Mouse (Mus musculus) hindbrain, postnatal 0 days (tissue): ENCODE measurements around the gene Gdpd2. TPM values are rescaled to one million over a fixed set of nuclear protein-coding genes. Genes with fewer than 3 reads are reported as not detected.

Source experiments
- ATAC-seq: fragments of 200-750 bp; cut with Nextera tagmentation; 2 replicates; pipeline ENCODE4 v1.8.0; 2017; ENCODE audit warnings: mild to moderate bottlenecking, moderate TSS enrichment, moderate library complexity
- DNase-seq: peaks from one replicate; pipeline ENCODE4 v3.0.0-alpha.2; 2015; ENCODE audit warnings: low spot score
- H3K27ac ChIP-seq: fragments of 300-500 bp; sonication (generic); 2 replicates; pipeline ENCODE4 v1.5.1; 2014; ENCODE audit warnings: mild to moderate bottlenecking
- H3K27me3 ChIP-seq: fragments of 300-500 bp; sonication (generic); 2 replicates; pipeline ENCODE4 v1.6.1; 2014; ENCODE audit warnings: low read length, mixed read lengths; ENCODE audit not compliant: insufficient read depth
- H3K36me3 ChIP-seq: fragments of 300-500 bp; sonication (generic); 2 replicates; pipeline ENCODE4 v1.6.1; 2014; ENCODE audit warnings: low read length, mixed read lengths; ENCODE audit not compliant: insufficient read depth
- H3K4me1 ChIP-seq: fragments of 300-500 bp; sonication (generic); 2 replicates; pipeline ENCODE4 v1.6.1; 2014; ENCODE audit warnings: antibody characterized with exemption, low read length, mixed read lengths; ENCODE audit not compliant: insufficient read depth
- H3K4me2 ChIP-seq: fragments of 300-500 bp; sonication (generic); 2 replicates; pipeline ENCODE4 v1.6.1; 2014; ENCODE audit warnings: low read depth, mild to moderate bottlenecking, low read length, moderate library complexity, mixed read lengths
- H3K4me3 ChIP-seq: fragments of 300-500 bp; sonication (generic); 2 replicates; pipeline ENCODE4 v1.5.1; 2014; ENCODE audit warnings: low read length
- H3K9ac ChIP-seq: fragments of 300-500 bp; sonication (generic); replicated peaks from 2 replicates; pipeline ENCODE4 v1.6.1; 2014; ENCODE audit warnings: mild to moderate bottlenecking, low read length, moderate library complexity, mixed read lengths
- H3K9me3 ChIP-seq: fragments of 300-500 bp; sonication (generic); 2 replicates; pipeline ENCODE4 v1.6.1; 2016; ENCODE audit warnings: low read length, mixed read lengths
- CTCF ChIP-seq: IDR thresholded peaks from 2 replicates; pipeline ENCODE4 v1.5.1; 2016; ENCODE audit warnings: antibody characterized with exemption, control low read depth, low read depth
- WGBS: fragments of 180-500 bp; shearing (Covaris S2); extraction: QIAGEN DNeasy Blood & Tissue Kit; methylation state at CpG from one replicate; pipeline ENCODE4 v1.1.7; 2014; 5-methylcytosine and 5-hydroxymethylcytosine counted together
- polyA plus RNA-seq: library from polyadenylated mRNA; unstranded; fragments of >200 nt; fragmentation: Nextera tagmentation; extraction: Ambion mirVana; gene quantifications from 2 replicates; pipeline ENCODE4 v1.2.1, GENCODE M21; 2015
- total RNA-seq: library from RNA; depleted of rRNA; stranded (reverse); fragments of >200 nt; gene quantifications from 2 replicates; pipeline ENCODE4 v1.2.3, GENCODE M21; 2014

Gdpd2 gene
- total and polyA plus RNA-seq, 2 experiments from 2014 or later = 35.2 to 46.5 TPM

GRCm38 (mm10) chrX:100728947-100729346, 726 bp upstream of the Gdpd2 start:
- no peaks in the 10 kb centered on the region for H3K4me1 ChIP-seq
- no peak overlapping the region for H3K4me2 ChIP-seq
- DNase-seq = peak; percentile 67
- 53% methylated on average over 1 of the region's 1 CpGs for WGBS
- H3K9me3 ChIP-seq = no peaks in the 10 kb centered on the region
- peak; percentile 58 for ATAC-seq
- peak overlapping the region; percentile 69; the same call in 1 of the 2 replicates for H3K27ac ChIP-seq
- H3K9ac ChIP-seq = no peak overlapping the region
- no peak for TF ChIP-seq CTCF
- H3K36me3 ChIP-seq = no peaks in the 10 kb centered on the region
- no peak overlapping the region for H3K4me3 ChIP-seq
- H3K27me3 ChIP-seq = no peaks in the 10 kb centered on the region

- DNase-seq (no peak), ATAC-seq (peak; percentile 57)
- WGBS = 41% methylated on average over 8 of the region's 8 CpGs
- peak overlapping the region; percentile 25; the same call in 1 of the 2 replicates for H3K9ac ChIP-seq
- peak overlapping the region; percentile 29 for H3K4me3 ChIP-seq
- H3K27me3 ChIP-seq = no peaks in the 10 kb centered on the region
- H3K36me3 ChIP-seq = no peaks in the 10 kb centered on the region
- H3K4me2 ChIP-seq = peak overlapping the region; percentile 49
- no peaks in the 10 kb centered on the region for H3K4me1 ChIP-seq
- no peaks in the 10 kb centered on the region for H3K9me3 ChIP-seq
- no peak for TF ChIP-seq CTCF
- H3K27ac ChIP-seq = peak overlapping the region; percentile 69
These were observed 593 bp downstream of the Gdpd2 start for GRCm38 (mm10) chrX:100730266-100730665.

GRCm38 (mm10) chrX:100734359-100734758, 4.7 kb downstream of the Gdpd2 start:
- Histone ChIP-seq H3K4me3 (no peak overlapping the region), H3K27ac (no peak overlapping the region), H3K4me2 (no peak overlapping the region), H3K9ac (no peak overlapping the region), H3K36me3 (no peaks in the 10 kb centered on the region), H3K9me3 (no peaks in the 10 kb centered on the region), H3K27me3 (no peaks in the 10 kb centered on the region), H3K4me1 (no peaks in the 10 kb centered on the region)
- ATAC-seq (no peak), DNase-seq (no peak)
- TF ChIP-seq CTCF = no peak
- 79% methylated on average over 7 of the region's 7 CpGs for WGBS

GRCm38 (mm10) chrX:100738918-100739317, 9.2 kb downstream of the Gdpd2 start:
- Histone ChIP-seq H3K4me2 (peak overlapping the region; percentile 51), H3K27me3 (no peaks in the 10 kb centered on the region), H3K36me3 (no peaks in the 10 kb centered on the region), H3K27ac (peak overlapping the region; percentile 41; the same call in 1 of the 2 replicates), H3K9me3 (no peaks in the 10 kb centered on the region), H3K4me3 (peak overlapping the region; percentile 27), H3K4me1 (no peaks in the 10 kb centered on the region), H3K9ac (0 out of 2 replicates have a peak overlapping the region, but pooled peaks have one; percentile 21)
- ATAC-seq = peak; percentile 82
- DNase-seq = peak; percentile 77
- TF ChIP-seq CTCF = peak; percentile 72
- WGBS = 22% methylated on average over 14 of the region's 14 CpGs

- H3K36me3 ChIP-seq = no peaks in the 10 kb centered on the region
- H3K9me3 ChIP-seq = no peaks in the 10 kb centered on the region
- H3K4me1 ChIP-seq = no peaks in the 10 kb centered on the region
- DNase-seq = peak; percentile 49
- 37% methylated on average over 10 of the region's 10 CpGs for WGBS
- no peak for TF ChIP-seq CTCF
- ATAC-seq = peak; percentile 71
- peak overlapping the region; percentile 27 for H3K4me3 ChIP-seq
- peak overlapping the region; percentile 51 for H3K4me2 ChIP-seq
- H3K9ac ChIP-seq = 0 out of 2 replicates have a peak overlapping the region, but pooled peaks have one; percentile 21
- peak overlapping the region; percentile 41; the same call in 1 of the 2 replicates for H3K27ac ChIP-seq
- no peaks in the 10 kb centered on the region for H3K27me3 ChIP-seq
These were observed 9.8 kb downstream of the Gdpd2 start for GRCm38 (mm10) chrX:100739443-100739842.

GRCm38 (mm10) chrX:100740785-100741184, 11.1 kb downstream of the Gdpd2 start:
- TF ChIP-seq CTCF = no peak
- Histone ChIP-seq H3K9me3 (no peaks in the 10 kb centered on the region), H3K4me3 (no peak overlapping the region), H3K4me2 (no peak overlapping the region), H3K27ac (no peak overlapping the region), H3K4me1 (no peaks in the 10 kb centered on the region), H3K36me3 (no peaks in the 10 kb centered on the region), H3K9ac (no peak overlapping the region), H3K27me3 (no peaks in the 10 kb centered on the region)
- ATAC-seq = no peak
- DNase-seq = no peak
- 68% methylated on average over 6 of the region's 6 CpGs for WGBS

- no peak overlapping the region for H3K9ac ChIP-seq
- TF ChIP-seq CTCF = peak; percentile 79
- no peaks in the 10 kb centered on the region for H3K4me1 ChIP-seq
- H3K27ac ChIP-seq = no peak overlapping the region
- ATAC-seq (peak; percentile 90), DNase-seq (peak; percentile 83)
- 18% methylated on average over 10 of the region's 10 CpGs for WGBS
- no peaks in the 10 kb centered on the region for H3K9me3 ChIP-seq
- H3K36me3 ChIP-seq = no peaks in the 10 kb centered on the region
- H3K4me3 ChIP-seq = no peak overlapping the region
- H3K4me2 ChIP-seq = 0 out of 2 replicates have a peak overlapping the region, but pooled peaks have one; percentile 1
- H3K27me3 ChIP-seq = no peaks in the 10 kb centered on the region
These were observed 12.3 kb downstream of the Gdpd2 start for GRCm38 (mm10) chrX:100741940-100742339.
